Mouse (Mus musculus): ENCODE data around the gene Rnf43. TPM values are rescaled to one million over a fixed set of nuclear protein-coding genes. Genes with fewer than 3 reads are reported as not detected.

Gene Rnf43
- polyA plus RNA-seq, 2 experiments, result 4.7 to 6.5 TPM

DNA sequence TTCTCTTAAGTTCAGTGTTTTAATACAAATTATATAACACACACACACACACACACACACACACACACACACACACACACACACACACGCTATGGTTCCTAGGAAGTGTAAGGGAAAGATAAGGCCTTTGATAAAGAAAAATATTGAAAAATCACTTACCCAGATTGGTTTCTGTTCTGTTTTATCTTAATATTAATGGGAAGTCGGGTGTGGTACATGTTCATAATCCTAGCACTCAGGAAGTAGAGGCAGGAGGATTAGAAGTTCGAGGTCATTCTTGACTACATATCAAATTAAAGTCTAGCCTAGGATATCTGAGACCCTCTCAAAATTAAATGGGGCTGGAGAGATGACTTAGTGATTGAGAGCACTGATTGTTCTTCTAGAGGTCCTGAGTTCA lies 59.6 kb downstream of the Rnf43 start:
- no peak for DNase-seq (ENCODE audit: low spot score)
- no peak overlapping the region for H3K4me2 ChIP-seq (replicated peaks; ENCODE audit: low read depth, low read length, severe bottlenecking)
- no peak overlapping the region for H3K4me3 ChIP-seq (replicated peaks; ENCODE audit: low read length)
- no peak for TF ChIP-seq POLR2A (IDR thresholded peaks at IDR 0.05; ENCODE audit: borderline replicate concordance, extremely low read depth, insufficient read depth, insufficient read length)
- no peak overlapping the region for H3K27ac ChIP-seq (replicated peaks; ENCODE audit: low read depth, low read length)
- no peak overlapping the region for H3K9ac ChIP-seq (ENCODE audit: low read depth, low read length, severe bottlenecking)
- ATAC-seq (ENCODE audit: low FRiP score, low read depth), result no peak
- no peaks in the 10 kb centered on the region for H3K27me3 ChIP-seq (ENCODE audit: control insufficient read depth, insufficient read depth, low read length)
- H3K9me3 ChIP-seq (ENCODE audit: control insufficient read depth, low read length), result no peaks in the 10 kb centered on the region
- H3K36me3 ChIP-seq (ENCODE audit: control insufficient read depth, insufficient read depth, low read length), result no peaks in the 10 kb centered on the region
- 84% methylated on average over 3 of the region's 3 CpGs for WGBS
- H3K4me1 ChIP-seq (ENCODE audit: control insufficient read depth, insufficient read depth, low read length), result peaks cover 8% of the 10 kb centered on the region

DNA sequence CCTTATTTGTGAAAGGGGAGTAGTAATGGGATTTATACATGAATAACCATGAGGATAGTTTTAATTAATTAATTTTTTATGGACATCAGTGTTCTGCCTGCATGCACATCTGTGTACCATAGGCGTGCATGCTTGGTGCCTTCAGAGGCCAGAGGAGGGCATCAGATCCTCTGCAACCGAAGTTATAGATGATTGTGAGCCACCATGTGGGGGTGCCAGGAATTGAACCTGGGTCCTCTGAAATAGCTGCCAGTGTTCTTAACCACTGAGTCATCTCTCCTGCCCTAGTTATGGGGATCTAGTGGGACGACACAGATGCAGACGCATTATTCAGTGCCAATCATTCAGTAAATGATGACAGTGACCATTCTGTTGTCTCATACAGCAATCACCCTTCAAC lies 60.4 kb downstream of the Rnf43 start:
- peaks cover 8% of the 10 kb centered on the region for H3K4me1 ChIP-seq (ENCODE audit: control insufficient read depth, insufficient read depth, low read length)
- TF ChIP-seq POLR2A (IDR thresholded peaks at IDR 0.05; ENCODE audit: borderline replicate concordance, extremely low read depth, insufficient read depth, insufficient read length), result no peak
- 92% methylated on average over 4 of the region's 4 CpGs for WGBS
- H3K4me2 ChIP-seq (replicated peaks; ENCODE audit: low read depth, low read length, severe bottlenecking), result no peak overlapping the region
- H3K27me3 ChIP-seq (ENCODE audit: control insufficient read depth, insufficient read depth, low read length), result no peaks in the 10 kb centered on the region
- DNase-seq (ENCODE audit: low spot score), result no peak
- H3K36me3 ChIP-seq (ENCODE audit: control insufficient read depth, insufficient read depth, low read length), result no peaks in the 10 kb centered on the region
- H3K9ac ChIP-seq (ENCODE audit: low read depth, low read length, severe bottlenecking), result no peak overlapping the region
- H3K27ac ChIP-seq (replicated peaks; ENCODE audit: low read depth, low read length), result no peak overlapping the region
- H3K9me3 ChIP-seq (ENCODE audit: control insufficient read depth, low read length), result no peaks in the 10 kb centered on the region
- no peak for ATAC-seq (ENCODE audit: low FRiP score, low read depth)
- H3K4me3 ChIP-seq (replicated peaks; ENCODE audit: low read length), result no peak overlapping the region

DNA sequence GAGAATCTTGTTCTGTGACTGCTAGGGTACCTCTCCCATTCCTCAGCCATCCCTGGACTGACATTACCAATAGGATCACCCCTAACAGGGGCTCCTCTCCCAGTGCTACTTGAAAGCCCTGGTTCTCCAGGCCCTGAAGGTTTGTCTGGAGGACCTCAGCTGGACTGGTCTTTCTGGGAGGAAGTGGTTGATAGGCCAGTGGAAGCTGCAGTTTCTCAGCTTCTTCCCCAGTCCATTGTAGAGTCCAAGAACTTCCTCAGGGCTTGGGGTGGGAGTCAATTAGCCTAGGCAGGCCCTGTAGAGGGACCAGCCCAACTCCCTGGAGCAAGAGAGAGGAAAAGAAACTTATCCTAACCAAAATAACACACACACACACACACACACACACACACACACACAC lies 63.0 kb downstream of the Rnf43 start:
- Histone ChIP-seq H3K27me3 (ENCODE audit: control insufficient read depth, insufficient read depth, low read length) (no peaks in the 10 kb centered on the region), H3K36me3 (ENCODE audit: control insufficient read depth, insufficient read depth, low read length) (no peaks in the 10 kb centered on the region), H3K9ac (ENCODE audit: low read depth, low read length, severe bottlenecking) (0 out of 2 replicates have a peak overlapping the region, but pooled peaks have one; percentile 17), H3K9me3 (ENCODE audit: control insufficient read depth, low read length) (no peaks in the 10 kb centered on the region), H3K4me1 (ENCODE audit: control insufficient read depth, insufficient read depth, low read length) (peaks cover 8% of the 10 kb centered on the region), H3K4me3 (replicated peaks; ENCODE audit: low read length) (no peak overlapping the region), H3K27ac (replicated peaks; ENCODE audit: low read depth, low read length) (no peak overlapping the region), H3K4me2 (replicated peaks; ENCODE audit: low read depth, low read length, severe bottlenecking) (0 out of 2 replicates have a peak overlapping the region, but pooled peaks have one; percentile 7)
- DNase-seq (ENCODE audit: low spot score) (no peak), ATAC-seq (ENCODE audit: low FRiP score, low read depth) (no peak)
- TF ChIP-seq POLR2A (IDR thresholded peaks at IDR 0.05; ENCODE audit: borderline replicate concordance, extremely low read depth, insufficient read depth, insufficient read length), result no peak

DNA sequence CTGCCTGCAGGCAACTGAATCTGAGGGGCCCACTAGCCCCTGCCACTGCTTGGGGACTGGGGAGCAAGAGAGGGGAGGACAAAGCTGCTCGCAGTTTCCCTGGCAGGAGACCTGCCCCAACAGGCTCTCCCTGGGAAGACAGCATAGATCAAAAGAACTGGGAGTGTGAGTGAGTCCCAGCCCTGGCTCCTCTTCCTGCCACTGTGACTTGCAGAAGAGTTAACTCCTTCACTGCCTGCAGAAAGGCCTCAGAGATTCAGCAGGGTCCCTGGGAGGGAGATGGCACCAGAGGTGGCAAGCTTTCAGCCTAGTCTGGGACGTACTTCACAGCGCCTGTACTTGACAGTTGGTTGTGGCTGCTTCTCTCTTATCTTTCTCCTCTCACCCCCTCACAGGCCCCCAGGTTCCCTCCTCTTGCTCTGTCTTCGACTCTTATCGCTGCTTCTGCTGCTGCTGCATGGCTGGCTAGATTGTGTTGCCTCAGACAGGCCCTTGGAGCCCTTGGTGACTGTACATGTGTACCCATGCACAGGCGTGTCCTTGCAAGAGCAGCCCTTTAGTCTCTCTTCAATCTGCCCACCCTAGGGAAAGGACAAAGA lies 63.5 kb downstream of the Rnf43 start:
- ATAC-seq (ENCODE audit: low FRiP score, low read depth) (peak; percentile 50; the same call in 1 of the 2 replicates), DNase-seq (ENCODE audit: low spot score) (peak; percentile 68)
- no peak for TF ChIP-seq POLR2A (IDR thresholded peaks at IDR 0.05; ENCODE audit: borderline replicate concordance, extremely low read depth, insufficient read depth, insufficient read length)
- Histone ChIP-seq H3K36me3 (ENCODE audit: control insufficient read depth, insufficient read depth, low read length) (no peaks in the 10 kb centered on the region), H3K9me3 (ENCODE audit: control insufficient read depth, low read length) (no peaks in the 10 kb centered on the region), H3K27me3 (ENCODE audit: control insufficient read depth, insufficient read depth, low read length) (no peaks in the 10 kb centered on the region), H3K27ac (replicated peaks; ENCODE audit: low read depth, low read length) (no peak overlapping the region), H3K4me1 (ENCODE audit: control insufficient read depth, insufficient read depth, low read length) (peaks cover 8% of the 10 kb centered on the region), H3K4me3 (replicated peaks; ENCODE audit: low read length) (no peak overlapping the region), H3K9ac (ENCODE audit: low read depth, low read length, severe bottlenecking) (0 out of 2 replicates have a peak overlapping the region, but pooled peaks have one; percentile 17), H3K4me2 (replicated peaks; ENCODE audit: low read depth, low read length, severe bottlenecking) (0 out of 2 replicates have a peak overlapping the region, but pooled peaks have one; percentile 7)
- WGBS, result 10% methylated on average over 6 of the region's 6 CpGs

DNA sequence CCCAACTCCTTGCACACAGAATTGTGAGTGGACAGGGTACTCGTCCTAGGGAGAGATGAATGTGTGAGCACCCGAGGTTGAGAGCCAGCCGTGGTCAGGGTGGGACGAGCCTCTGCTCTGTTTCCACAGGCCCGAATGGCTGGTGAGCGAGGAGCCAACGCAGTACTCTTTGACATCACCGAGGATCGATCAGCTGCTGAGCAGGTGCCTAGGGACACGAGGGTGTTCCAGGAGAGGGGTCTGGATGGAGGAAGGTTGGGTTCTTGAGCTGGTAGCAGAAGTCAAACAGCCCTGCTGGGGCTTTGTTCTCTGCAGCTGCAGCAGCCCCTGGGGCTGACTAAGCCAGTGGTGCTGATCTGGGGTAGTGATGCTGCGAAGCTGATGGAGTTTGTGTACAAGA lies 64.5 kb downstream of the Rnf43 start:
- no peak for ATAC-seq (ENCODE audit: low FRiP score, low read depth)
- H3K27ac ChIP-seq (replicated peaks; ENCODE audit: low read depth, low read length), result no peak overlapping the region
- no peaks in the 10 kb centered on the region for H3K27me3 ChIP-seq (ENCODE audit: control insufficient read depth, insufficient read depth, low read length)
- H3K9ac ChIP-seq (ENCODE audit: low read depth, low read length, severe bottlenecking), result no peak overlapping the region
- WGBS, result 56% methylated on average over 11 of the region's 11 CpGs
- peaks cover 8% of the 10 kb centered on the region for H3K4me1 ChIP-seq (ENCODE audit: control insufficient read depth, insufficient read depth, low read length)
- TF ChIP-seq POLR2A (IDR thresholded peaks at IDR 0.05; ENCODE audit: borderline replicate concordance, extremely low read depth, insufficient read depth, insufficient read length), result no peak
- no peak overlapping the region for H3K4me2 ChIP-seq (replicated peaks; ENCODE audit: low read depth, low read length, severe bottlenecking)
- no peak for DNase-seq (ENCODE audit: low spot score)
- H3K4me3 ChIP-seq (replicated peaks; ENCODE audit: low read length), result no peak overlapping the region
- H3K36me3 ChIP-seq (ENCODE audit: control insufficient read depth, insufficient read depth, low read length), result no peaks in the 10 kb centered on the region
- H3K9me3 ChIP-seq (ENCODE audit: control insufficient read depth, low read length), result no peaks in the 10 kb centered on the region

All from limb, embryonic 14.5 days (tissue).